Mouse (Mus musculus): ENCODE data around the gene Syt17.

- no peak for TF ChIP-seq POLR2A (IDR thresholded peaks at IDR 0.05; ENCODE audit: borderline replicate concordance, extremely low read depth, insufficient read depth, insufficient read length, poor library complexity, severe bottlenecking)
- TF ChIP-seq CTCF (IDR thresholded peaks at IDR 0.05; ENCODE audit: borderline replicate concordance, extremely low read depth, insufficient read depth, insufficient read length), result no peak
Observed at GRCm38 (mm10) chr7:118447291-118448133, 510 bp downstream of the Syt17 start.

All from brain, embryonic 14.5 days (tissue).